Mouse (Mus musculus): Measurements from ENCODE around the gene Traf2.

DNA sequence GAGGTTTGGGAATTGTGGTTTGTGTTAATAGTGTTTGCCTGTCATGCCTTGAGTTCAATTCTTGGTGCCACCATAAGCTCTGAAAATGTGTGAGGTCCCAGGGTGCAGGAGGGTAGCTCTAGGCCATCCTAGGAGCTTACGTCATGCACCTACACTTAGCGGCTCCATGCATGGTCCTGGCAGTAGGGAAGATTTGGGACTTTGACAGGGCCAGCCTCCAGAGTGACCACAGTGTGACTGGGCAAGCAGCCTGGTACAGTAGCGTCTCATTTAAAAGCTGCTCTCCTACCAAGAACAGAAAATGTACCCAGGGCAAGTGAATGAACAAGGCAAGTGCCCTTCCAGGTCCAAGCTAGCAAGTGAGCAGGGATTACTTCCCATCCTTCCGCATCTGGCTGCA, 40.9 kb downstream of the Traf2 start:
- TF ChIP-seq CTCF (conservative IDR thresholded peaks at IDR 0.05; ENCODE audit: low read length) (no peak), POU5F1 (IDR thresholded peaks at IDR 0.05; ENCODE audit: borderline replicate concordance, low read length) (no peak), NANOG (IDR thresholded peaks at IDR 0.05; ENCODE audit: borderline replicate concordance, low read length) (no peak)
